Mouse (Mus musculus) heart, embryonic 11.5 days (tissue): ENCODE data around the gene Dhrs7c. TPM values are rescaled to one million over a fixed set of nuclear protein-coding genes. Genes with fewer than 3 reads are reported as not detected.

Experiments used
- ATAC-seq: fragments of 200-750 bp; cut with Nextera tagmentation; replicated peaks from 2 replicates; pipeline ENCODE4 v1.8.0; 2017; ENCODE audit warnings: moderate library complexity; ENCODE audit not compliant: insufficient number of reproducible peaks, low FRiP score, low TSS enrichment
- H3K27ac ChIP-seq: fragments of 300-500 bp; sonication (generic); 2 replicates; pipeline ENCODE4 v1.5.1; 2014; ENCODE audit warnings: mild to moderate bottlenecking, low read depth, low read length
- H3K27me3 ChIP-seq: fragments of 300-500 bp; sonication (generic); 2 replicates; pipeline ENCODE4 v1.6.1; 2014; ENCODE audit warnings: mild to moderate bottlenecking, low read length, mixed read lengths; ENCODE audit not compliant: control insufficient read depth, insufficient read depth
- H3K36me3 ChIP-seq: fragments of 300-500 bp; sonication (generic); 2 replicates; pipeline ENCODE4 v1.6.1; 2014; ENCODE audit warnings: mild to moderate bottlenecking, low read length, moderate library complexity, mixed read lengths; ENCODE audit not compliant: control insufficient read depth, insufficient read depth
- H3K4me1 ChIP-seq: fragments of 300-500 bp; sonication (generic); 2 replicates; pipeline ENCODE4 v1.6.1; 2014; ENCODE audit warnings: low read length; ENCODE audit not compliant: control insufficient read depth, insufficient read depth
- H3K4me2 ChIP-seq: fragments of 300-500 bp; sonication (generic); 2 replicates; pipeline ENCODE4 v1.6.1; 2014; ENCODE audit warnings: mild to moderate bottlenecking, moderate library complexity
- H3K4me3 ChIP-seq: fragments of 300-500 bp; sonication (generic); 2 replicates; pipeline ENCODE4 v1.5.1; 2014; ENCODE audit warnings: low read depth, low read length
- H3K9ac ChIP-seq: fragments of 300-500 bp; sonication (generic); 2 replicates; pipeline ENCODE4 v1.6.1; 2014; ENCODE audit warnings: mild to moderate bottlenecking, low read depth, low read length, moderate library complexity
- H3K9me3 ChIP-seq: fragments of 300-500 bp; sonication (generic); replicated peaks from 2 replicates; pipeline ENCODE4 v1.6.1; 2016; ENCODE audit warnings: low read length; ENCODE audit not compliant: control insufficient read depth
- WGBS: fragments of 180-500 bp; shearing (Covaris S2); extraction: QIAGEN DNeasy Blood & Tissue Kit; methylation state at CpG from one replicate; pipeline ENCODE4 v1.1.7; 2014; ENCODE audit not compliant: insufficient replicate concordance; 5-methylcytosine and 5-hydroxymethylcytosine counted together
- polyA plus RNA-seq: library from polyadenylated mRNA; unstranded; fragments of >200 nt; fragmentation: Nextera tagmentation; extraction: Ambion mirVana; gene quantifications from 2 replicates; pipeline ENCODE4 v1.2.1, GENCODE M21; 2014

Dhrs7c gene
- polyA plus RNA-seq, 1 experiment from 2014 or later = 0.39 TPM

DNA sequence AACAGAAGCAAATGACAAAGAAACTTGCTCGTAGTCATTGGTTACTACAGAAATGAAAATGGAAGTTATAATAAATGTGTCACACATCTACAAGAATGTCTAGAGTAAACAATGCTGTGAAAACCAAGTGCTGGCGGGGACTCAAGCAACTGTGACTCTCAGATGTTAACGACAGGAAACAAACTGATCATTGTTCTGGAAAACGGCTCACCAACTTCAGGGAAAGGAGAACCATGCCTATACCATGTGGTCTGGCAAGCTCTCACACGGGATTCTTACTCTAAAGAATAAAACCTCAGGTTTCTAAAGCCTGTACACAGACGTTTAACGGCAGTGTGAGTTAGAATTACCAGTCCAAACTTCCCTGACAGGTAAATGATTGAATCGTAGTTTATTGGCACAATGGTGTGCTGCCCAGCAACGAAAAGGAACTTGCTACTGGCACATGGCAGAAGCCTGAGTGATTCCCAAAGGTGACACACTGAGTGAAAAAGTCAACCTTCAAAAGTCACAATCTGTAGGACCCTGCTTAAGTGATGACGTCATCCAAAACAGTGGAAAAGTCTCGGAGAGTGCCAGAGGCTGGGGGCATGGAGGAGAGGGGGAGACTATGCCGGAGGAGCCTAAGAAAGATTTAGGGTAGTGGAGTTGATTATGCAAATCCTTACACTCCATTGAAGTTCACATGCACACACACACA lies 30.5 kb downstream of the Dhrs7c start:
- H3K9ac ChIP-seq = no peak overlapping the region
- no peak overlapping the region for H3K4me3 ChIP-seq
- WGBS = 58% methylated on average over 12 of the region's 12 CpGs
- no peaks in the 10 kb centered on the region for H3K36me3 ChIP-seq
- H3K4me1 ChIP-seq = peaks cover 6% of the 10 kb centered on the region; the same call in 1 of the 2 replicates
- H3K27me3 ChIP-seq = no peaks in the 10 kb centered on the region
- ATAC-seq = no peak
- no peak overlapping the region for H3K27ac ChIP-seq
- no peaks in the 10 kb centered on the region for H3K9me3 ChIP-seq
- no peak overlapping the region for H3K4me2 ChIP-seq

GRCm38 (mm10) chr11:67829530-67829929 lies 31.5 kb downstream of the Dhrs7c start:
- no peaks in the 10 kb centered on the region for H3K27me3 ChIP-seq
- no peaks in the 10 kb centered on the region for H3K36me3 ChIP-seq
- no peak overlapping the region for H3K9ac ChIP-seq
- no peak overlapping the region for H3K4me3 ChIP-seq
- no peaks in the 10 kb centered on the region for H3K9me3 ChIP-seq
- H3K4me2 ChIP-seq = no peak overlapping the region
- no peak for ATAC-seq
- WGBS = 68% methylated on average over 6 of the region's 6 CpGs
- H3K27ac ChIP-seq = no peak overlapping the region
- H3K4me1 ChIP-seq = peaks cover 6% of the 10 kb centered on the region; the same call in 1 of the 2 replicates

- no peak overlapping the region for H3K27ac ChIP-seq
- H3K27me3 ChIP-seq = no peaks in the 10 kb centered on the region
- no peaks in the 10 kb centered on the region for H3K36me3 ChIP-seq
- ATAC-seq = no peak
- no peaks in the 10 kb centered on the region for H3K9me3 ChIP-seq
- H3K4me2 ChIP-seq = no peak overlapping the region
- 65% methylated on average over 5 of the region's 5 CpGs for WGBS
- H3K4me1 ChIP-seq = 0 out of 2 replicates have a peak, but pooled peaks cover 3% of the 10 kb centered on the region
- H3K9ac ChIP-seq = no peak overlapping the region
- H3K4me3 ChIP-seq = no peak overlapping the region
These were observed 33.8 kb downstream of the Dhrs7c start for GRCm38 (mm10) chr11:67831820-67832219.

DNA sequence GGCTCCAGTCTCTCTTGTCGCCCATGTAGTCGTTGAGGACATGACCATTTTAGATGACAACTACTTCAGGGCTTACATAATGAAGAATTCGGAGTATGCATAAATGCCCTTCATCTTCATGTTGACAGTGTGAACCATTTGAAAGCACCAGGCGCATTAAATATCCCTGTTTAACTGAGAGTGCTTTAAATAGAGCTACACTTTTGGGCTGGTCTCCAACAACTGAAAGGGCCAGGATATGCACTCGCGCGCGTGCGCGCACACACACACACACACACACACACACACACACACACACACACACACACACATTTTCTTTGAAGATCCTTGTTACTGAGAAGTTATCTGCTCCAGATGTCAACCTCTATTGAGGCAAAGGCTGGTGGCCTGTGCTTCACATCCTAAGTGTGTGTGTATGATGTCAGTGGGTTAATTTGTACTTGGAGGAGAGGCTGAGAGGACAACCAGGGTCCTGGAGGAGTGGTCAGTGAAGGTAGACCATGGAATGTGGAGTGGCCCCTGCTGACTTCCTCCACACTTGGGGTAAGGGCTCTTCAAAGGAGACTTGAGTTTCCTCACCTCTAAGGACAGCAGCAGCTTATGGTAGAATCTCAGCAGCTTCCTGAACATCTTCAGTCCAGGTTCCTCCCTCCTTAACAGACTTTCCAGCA lies 37.6 kb downstream of the Dhrs7c start:
- 75% methylated on average over 10 of the region's 10 CpGs for WGBS
- ATAC-seq = no peak
- Histone ChIP-seq H3K4me3 (no peak overlapping the region), H3K9me3 (no peaks in the 10 kb centered on the region), H3K27ac (no peak overlapping the region), H3K27me3 (no peaks in the 10 kb centered on the region), H3K4me2 (no peak overlapping the region), H3K9ac (no peak overlapping the region), H3K4me1 (no peaks in the 10 kb centered on the region), H3K36me3 (no peaks in the 10 kb centered on the region)

DNA sequence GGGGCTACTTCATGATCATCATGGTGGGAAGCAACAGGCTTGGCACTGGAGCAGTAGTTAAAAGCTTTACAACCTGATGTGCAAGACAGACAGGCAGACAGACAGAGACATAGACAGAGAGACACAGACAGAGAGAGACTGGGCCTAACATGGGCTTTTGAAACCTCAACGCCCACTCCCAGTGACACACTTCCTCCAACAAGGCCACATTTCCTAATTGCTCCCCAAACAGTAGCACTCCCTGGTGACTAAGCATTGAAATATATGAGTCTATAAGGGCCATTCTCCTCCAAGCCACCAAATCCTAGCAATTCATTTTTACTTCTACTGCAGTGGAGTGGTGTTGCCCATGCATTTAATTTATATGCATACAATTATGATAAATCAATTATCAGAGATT lies 41.8 kb downstream of the Dhrs7c start:
- no peak overlapping the region for H3K4me3 ChIP-seq
- no peaks in the 10 kb centered on the region for H3K36me3 ChIP-seq
- WGBS = 65% methylated on average over 1 of the region's 1 CpGs
- no peak overlapping the region for H3K27ac ChIP-seq
- no peak overlapping the region for H3K4me2 ChIP-seq
- H3K9ac ChIP-seq = no peak overlapping the region
- no peak for ATAC-seq
- no peaks in the 10 kb centered on the region for H3K9me3 ChIP-seq
- no peaks in the 10 kb centered on the region for H3K27me3 ChIP-seq
- no peaks in the 10 kb centered on the region for H3K4me1 ChIP-seq

- no peak for ATAC-seq
- Histone ChIP-seq H3K4me1 (no peaks in the 10 kb centered on the region), H3K27ac (no peak overlapping the region), H3K9ac (no peak overlapping the region), H3K4me2 (no peak overlapping the region), H3K27me3 (no peaks in the 10 kb centered on the region), H3K4me3 (no peak overlapping the region), H3K36me3 (no peaks in the 10 kb centered on the region), H3K9me3 (no peaks in the 10 kb centered on the region)
- WGBS = 73% methylated on average over 4 of the region's 4 CpGs
These were observed 47.2 kb downstream of the Dhrs7c start for GRCm38 (mm10) chr11:67845193-67845592.

- H3K9me3 ChIP-seq = no peaks in the 10 kb centered on the region
- H3K27ac ChIP-seq = no peak overlapping the region
- ATAC-seq = no peak
- WGBS = 58% methylated on average over 5 of the region's 5 CpGs
- H3K4me2 ChIP-seq = no peak overlapping the region
- H3K4me3 ChIP-seq = no peak overlapping the region
- H3K27me3 ChIP-seq = no peaks in the 10 kb centered on the region
- H3K4me1 ChIP-seq = no peaks in the 10 kb centered on the region
- no peak overlapping the region for H3K9ac ChIP-seq
- H3K36me3 ChIP-seq = no peaks in the 10 kb centered on the region
These were observed 53.8 kb downstream of the Dhrs7c start for GRCm38 (mm10) chr11:67851770-67852169.

- Histone ChIP-seq H3K4me1 (no peaks in the 10 kb centered on the region), H3K9me3 (no peaks in the 10 kb centered on the region), H3K27me3 (no peaks in the 10 kb centered on the region), H3K9ac (no peak overlapping the region), H3K4me3 (no peak overlapping the region), H3K4me2 (no peak overlapping the region), H3K36me3 (no peaks in the 10 kb centered on the region), H3K27ac (no peak overlapping the region)
- ATAC-seq = no peak
- WGBS = 33% methylated on average over 6 of the region's 6 CpGs
These were observed 56.0 kb downstream of the Dhrs7c start for GRCm38 (mm10) chr11:67853996-67854395.

- ATAC-seq = no peak
- no peaks in the 10 kb centered on the region for H3K4me1 ChIP-seq
- H3K36me3 ChIP-seq = no peaks in the 10 kb centered on the region
- H3K9me3 ChIP-seq = no peaks in the 10 kb centered on the region
- no peak overlapping the region for H3K4me2 ChIP-seq
- H3K27me3 ChIP-seq = no peaks in the 10 kb centered on the region
- H3K4me3 ChIP-seq = no peak overlapping the region
- WGBS = 40% methylated on average over 2 of the region's 2 CpGs
- no peak overlapping the region for H3K27ac ChIP-seq
- H3K9ac ChIP-seq = no peak overlapping the region
These were observed 57.0 kb downstream of the Dhrs7c start for GRCm38 (mm10) chr11:67855035-67855434.
